Mouse (Mus musculus): Measurements from ENCODE around the gene Hspbap1. TPM values are rescaled to one million over a fixed set of nuclear protein-coding genes. Genes with fewer than 3 reads are reported as not detected.

Hspbap1 gene
- polyA plus RNA-seq, 1 experiment from 2014 or later = 26.9 TPM

GRCm38 (mm10) chr16:35860236-35860635, 90.1 kb downstream of the Hspbap1 start:
- no peak for DNase-seq (ENCODE audit: low spot score)
- Histone ChIP-seq H3K4me3 (ENCODE audit: low read depth, low read length) (no peak overlapping the region), H3K27me3 (ENCODE audit: control insufficient read depth, insufficient read depth, low read length) (no peaks in the 10 kb centered on the region), H3K9me3 (replicated peaks; ENCODE audit: control insufficient read depth, low read length) (no peaks in the 10 kb centered on the region), H3K4me2 (ENCODE audit: low read depth, low read length) (no peak overlapping the region), H3K4me1 (ENCODE audit: control insufficient read depth, insufficient read depth, low read length) (no peaks in the 10 kb centered on the region), H3K36me3 (replicated peaks; ENCODE audit: control insufficient read depth, insufficient read depth, low read depth, low read length) (no peaks in the 10 kb centered on the region), H3K27ac (replicated peaks; ENCODE audit: low read depth, low read length) (no peak overlapping the region), H3K9ac (replicated peaks; ENCODE audit: low read length) (no peak overlapping the region)
- 81% methylated on average over 16 of the region's 16 CpGs for WGBS
- no peak for ATAC-seq (replicated peaks; ENCODE audit: insufficient number of reproducible peaks, low FRiP score, low TSS enrichment, low read depth)

- H3K27me3 ChIP-seq (ENCODE audit: control insufficient read depth, insufficient read depth, low read length) = no peaks in the 10 kb centered on the region
- H3K4me3 ChIP-seq (ENCODE audit: low read depth, low read length) = no peak overlapping the region
- no peak overlapping the region for H3K9ac ChIP-seq (replicated peaks; ENCODE audit: low read length)
- no peaks in the 10 kb centered on the region for H3K4me1 ChIP-seq (ENCODE audit: control insufficient read depth, insufficient read depth, low read length)
- H3K9me3 ChIP-seq (replicated peaks; ENCODE audit: control insufficient read depth, low read length) = no peaks in the 10 kb centered on the region
- DNase-seq (ENCODE audit: low spot score) (no peak), ATAC-seq (replicated peaks; ENCODE audit: insufficient number of reproducible peaks, low FRiP score, low TSS enrichment, low read depth) (no peak)
- no peaks in the 10 kb centered on the region for H3K36me3 ChIP-seq (replicated peaks; ENCODE audit: control insufficient read depth, insufficient read depth, low read depth, low read length)
- no peak overlapping the region for H3K4me2 ChIP-seq (ENCODE audit: low read depth, low read length)
- H3K27ac ChIP-seq (replicated peaks; ENCODE audit: low read depth, low read length) = no peak overlapping the region
- WGBS = 78% methylated on average over 1 of the region's 1 CpGs
Observed at GRCm38 (mm10) chr16:35862057-35862456, 91.9 kb downstream of the Hspbap1 start.

- no peak overlapping the region for H3K4me2 ChIP-seq (ENCODE audit: low read depth, low read length)
- H3K4me3 ChIP-seq (ENCODE audit: low read depth, low read length) = no peak overlapping the region
- WGBS = 77% methylated on average over 11 of the region's 11 CpGs
- no peaks in the 10 kb centered on the region for H3K36me3 ChIP-seq (replicated peaks; ENCODE audit: control insufficient read depth, insufficient read depth, low read depth, low read length)
- H3K27me3 ChIP-seq (ENCODE audit: control insufficient read depth, insufficient read depth, low read length) = peaks cover 14% of the 10 kb centered on the region
- ATAC-seq (replicated peaks; ENCODE audit: insufficient number of reproducible peaks, low FRiP score, low TSS enrichment, low read depth) = no peak
- H3K27ac ChIP-seq (replicated peaks; ENCODE audit: low read depth, low read length) = no peak overlapping the region
- H3K9me3 ChIP-seq (replicated peaks; ENCODE audit: control insufficient read depth, low read length) = no peaks in the 10 kb centered on the region
- peaks cover 3% of the 10 kb centered on the region; the same call in 1 of the 2 replicates for H3K4me1 ChIP-seq (ENCODE audit: control insufficient read depth, insufficient read depth, low read length)
- no peak for DNase-seq (ENCODE audit: low spot score)
- no peak overlapping the region for H3K9ac ChIP-seq (replicated peaks; ENCODE audit: low read length)
Observed at GRCm38 (mm10) chr16:35867726-35868125, 97.6 kb downstream of the Hspbap1 start.

GRCm38 (mm10) chr16:35869126-35869525, 99.0 kb downstream of the Hspbap1 start:
- peaks cover 3% of the 10 kb centered on the region; the same call in 1 of the 2 replicates for H3K4me1 ChIP-seq (ENCODE audit: control insufficient read depth, insufficient read depth, low read length)
- H3K9ac ChIP-seq (replicated peaks; ENCODE audit: low read length) = no peak overlapping the region
- peaks cover 16% of the 10 kb centered on the region for H3K27me3 ChIP-seq (ENCODE audit: control insufficient read depth, insufficient read depth, low read length)
- no peaks in the 10 kb centered on the region for H3K36me3 ChIP-seq (replicated peaks; ENCODE audit: control insufficient read depth, insufficient read depth, low read depth, low read length)
- no peak overlapping the region for H3K4me2 ChIP-seq (ENCODE audit: low read depth, low read length)
- no peaks in the 10 kb centered on the region for H3K9me3 ChIP-seq (replicated peaks; ENCODE audit: control insufficient read depth, low read length)
- no peak overlapping the region for H3K4me3 ChIP-seq (ENCODE audit: low read depth, low read length)
- no peak for ATAC-seq (replicated peaks; ENCODE audit: insufficient number of reproducible peaks, low FRiP score, low TSS enrichment, low read depth)
- no peak overlapping the region for H3K27ac ChIP-seq (replicated peaks; ENCODE audit: low read depth, low read length)
- DNase-seq (ENCODE audit: low spot score) = no peak
- WGBS = 26% methylated on average over 3 of the region's 3 CpGs

- Histone ChIP-seq H3K9ac (replicated peaks; ENCODE audit: low read length) (no peak overlapping the region), H3K27ac (replicated peaks; ENCODE audit: low read depth, low read length) (no peak overlapping the region), H3K4me2 (ENCODE audit: low read depth, low read length) (no peak overlapping the region), H3K4me1 (ENCODE audit: control insufficient read depth, insufficient read depth, low read length) (peaks cover 3% of the 10 kb centered on the region; the same call in 1 of the 2 replicates), H3K36me3 (replicated peaks; ENCODE audit: control insufficient read depth, insufficient read depth, low read depth, low read length) (no peaks in the 10 kb centered on the region), H3K27me3 (ENCODE audit: control insufficient read depth, insufficient read depth, low read length) (peaks cover 16% of the 10 kb centered on the region), H3K9me3 (replicated peaks; ENCODE audit: control insufficient read depth, low read length) (no peaks in the 10 kb centered on the region), H3K4me3 (ENCODE audit: low read depth, low read length) (no peak overlapping the region)
- 0 out of 2 replicates have a peak, but pooled peaks have one; percentile 48 for ATAC-seq (replicated peaks; ENCODE audit: insufficient number of reproducible peaks, low FRiP score, low TSS enrichment, low read depth)
- no peak for DNase-seq (ENCODE audit: low spot score)
- 67% methylated on average over 6 of the region's 6 CpGs for WGBS
Observed at GRCm38 (mm10) chr16:35869656-35870055, 99.5 kb downstream of the Hspbap1 start.

- H3K9me3 ChIP-seq (replicated peaks; ENCODE audit: control insufficient read depth, low read length) = no peaks in the 10 kb centered on the region
- H3K4me3 ChIP-seq (ENCODE audit: low read depth, low read length) = peak overlapping the region; percentile 57
- no peak overlapping the region for H3K27ac ChIP-seq (replicated peaks; ENCODE audit: low read depth, low read length)
- peaks cover 16% of the 10 kb centered on the region for H3K27me3 ChIP-seq (ENCODE audit: control insufficient read depth, insufficient read depth, low read length)
- H3K9ac ChIP-seq (replicated peaks; ENCODE audit: low read length) = peak overlapping the region; percentile 62
- peak overlapping the region; percentile 91 for H3K4me2 ChIP-seq (ENCODE audit: low read depth, low read length)
- DNase-seq (ENCODE audit: low spot score) (peak; percentile 27), ATAC-seq (replicated peaks; ENCODE audit: insufficient number of reproducible peaks, low FRiP score, low TSS enrichment, low read depth) (no peak)
- no peaks in the 10 kb centered on the region for H3K36me3 ChIP-seq (replicated peaks; ENCODE audit: control insufficient read depth, insufficient read depth, low read depth, low read length)
- 2% methylated on average over 12 of the region's 12 CpGs for WGBS
- H3K4me1 ChIP-seq (ENCODE audit: control insufficient read depth, insufficient read depth, low read length) = peaks cover 3% of the 10 kb centered on the region; the same call in 1 of the 2 replicates
Observed at GRCm38 (mm10) chr16:35870581-35871047, 100.4 kb downstream of the Hspbap1 start.

- WGBS = 2% methylated on average over 38 of the region's 38 CpGs
- H3K27ac ChIP-seq (replicated peaks; ENCODE audit: low read depth, low read length) = no peak within 1 kb of the TSS
- no peak; the same call in 1 of the 2 replicates for ATAC-seq (replicated peaks; ENCODE audit: insufficient number of reproducible peaks, low FRiP score, low TSS enrichment, low read depth)
- H3K4me1 ChIP-seq (ENCODE audit: control insufficient read depth, insufficient read depth, low read length) = peaks cover 3% of the 10 kb centered on the region; the same call in 1 of the 2 replicates
- H3K9me3 ChIP-seq (replicated peaks; ENCODE audit: control insufficient read depth, low read length) = no peaks in the 10 kb centered on the region
- H3K36me3 ChIP-seq (replicated peaks; ENCODE audit: control insufficient read depth, insufficient read depth, low read depth, low read length) = no peaks in the 10 kb centered on the region
- H3K4me3 ChIP-seq (ENCODE audit: low read depth, low read length) = peak within 1 kb of the TSS; percentile 57
- H3K27me3 ChIP-seq (ENCODE audit: control insufficient read depth, insufficient read depth, low read length) = peaks cover 16% of the 10 kb centered on the region
- peak; percentile 48 for DNase-seq (ENCODE audit: low spot score)
- H3K9ac ChIP-seq (replicated peaks; ENCODE audit: low read length) = peak within 1 kb of the TSS; percentile 62
- H3K4me2 ChIP-seq (ENCODE audit: low read depth, low read length) = peak within 1 kb of the TSS; percentile 91
Observed at GRCm38 (mm10) chr16:35871048-35871851, 101.1 kb downstream of the Hspbap1 start, which contains the start of gene Parp14. Gene Parp14 (minus strand): TSS chr16:35871544.

- H3K27ac ChIP-seq (replicated peaks; ENCODE audit: low read depth, low read length) = no peak overlapping the region
- DNase-seq (ENCODE audit: low spot score) = no peak
- peaks cover 3% of the 10 kb centered on the region; the same call in 1 of the 2 replicates for H3K4me1 ChIP-seq (ENCODE audit: control insufficient read depth, insufficient read depth, low read length)
- WGBS = 17% methylated on average over 12 of the region's 12 CpGs
- H3K9me3 ChIP-seq (replicated peaks; ENCODE audit: control insufficient read depth, low read length) = no peaks in the 10 kb centered on the region
- H3K27me3 ChIP-seq (ENCODE audit: control insufficient read depth, insufficient read depth, low read length) = peaks cover 16% of the 10 kb centered on the region
- H3K4me3 ChIP-seq (ENCODE audit: low read depth, low read length) = no peak overlapping the region
- H3K4me2 ChIP-seq (ENCODE audit: low read depth, low read length) = peak overlapping the region; percentile 91; the same call in 1 of the 2 replicates
- no peak overlapping the region for H3K9ac ChIP-seq (replicated peaks; ENCODE audit: low read length)
- ATAC-seq (replicated peaks; ENCODE audit: insufficient number of reproducible peaks, low FRiP score, low TSS enrichment, low read depth) = no peak
- no peaks in the 10 kb centered on the region for H3K36me3 ChIP-seq (replicated peaks; ENCODE audit: control insufficient read depth, insufficient read depth, low read depth, low read length)
Observed at GRCm38 (mm10) chr16:35871898-35872297, 101.7 kb downstream of the Hspbap1 start.

Measured in embryonic facial prominence, embryonic 11.5 days (tissue).